Mouse (Mus musculus): ENCODE measurements around the gene Topors.

GRCm38 (mm10) chr4:40221004-40221760, 48.5 kb downstream of the Topors start:
- TF ChIP-seq USF1 (IDR thresholded peaks at IDR 0.05; ENCODE audit: low read depth) (no peak), TCF12 (IDR thresholded peaks at IDR 0.05; ENCODE audit: insufficient read depth, poor library complexity, severe bottlenecking) (no peak), POLR2A (IDR thresholded peaks at IDR 0.05; ENCODE audit: insufficient read length, low read depth) (no peak), E2F4 (IDR thresholded peaks at IDR 0.05; ENCODE audit: insufficient read depth) (no peak), CEBPB (IDR thresholded peaks at IDR 0.05; ENCODE audit: insufficient read depth, poor library complexity, severe bottlenecking) (no peak), MAX (IDR thresholded peaks at IDR 0.05; ENCODE audit: low read depth) (no peak), MYOG (IDR thresholded peaks at IDR 0.05; ENCODE audit: control insufficient read depth in 1 of 3, insufficient read depth in 1 of 3, insufficient read length in 2 of 3, low read depth in 2 of 3) (no peak), POLR2AphosphoS2 (IDR thresholded peaks at IDR 0.05; ENCODE audit: insufficient read length, low read depth) (no peak), SRF (IDR thresholded peaks at IDR 0.05; ENCODE audit: control insufficient read depth, insufficient read length, low read depth) (no peak)
